Mouse (Mus musculus) liver, embryonic 13.5 days (tissue): Measurements from ENCODE around the gene Fntb. TPM values are rescaled to one million over a fixed set of nuclear protein-coding genes. Genes with fewer than 3 reads are reported as not detected.
"Not testable (repeated sequence)": the region's sequence is repeated elsewhere in the genome, so short reads cannot be mapped to it uniquely, and the experiment has no call there.

Experiments used
- ATAC-seq: fragments of 200-750 bp; cut with Nextera tagmentation; 2 replicates; pipeline ENCODE4 v1.8.0; 2017; ENCODE audit warnings: low read depth, mild to moderate bottlenecking, moderate number of reproducible peaks, moderate library complexity
- DNase-seq: peaks from one replicate; pipeline ENCODE4 v3.0.0; 2022
- H3K27ac ChIP-seq: fragments of 300-500 bp; sonication (generic); 2 replicates; pipeline ENCODE4 v1.5.1; 2015; ENCODE audit warnings: moderate library complexity, mild to moderate bottlenecking, inconsistent platforms
- H3K27me3 ChIP-seq: fragments of 300-500 bp; sonication (generic); 2 replicates; pipeline ENCODE4 v1.6.1; 2015; ENCODE audit warnings: mild to moderate bottlenecking, inconsistent platforms
- H3K36me3 ChIP-seq: fragments of 300-500 bp; sonication (generic); 2 replicates; pipeline ENCODE4 v1.6.1; 2015; ENCODE audit warnings: mild to moderate bottlenecking, inconsistent platforms
- H3K4me1 ChIP-seq: fragments of 300-500 bp; sonication (generic); replicated peaks from 2 replicates; pipeline ENCODE4 v1.6.1; 2015; ENCODE audit warnings: inconsistent platforms
- H3K4me2 ChIP-seq: fragments of 300-500 bp; sonication (generic); 2 replicates; pipeline ENCODE4 v1.6.1; 2015; ENCODE audit warnings: inconsistent platforms, mild to moderate bottlenecking, moderate library complexity
- H3K4me3 ChIP-seq: fragments of 300-500 bp; sonication (generic); replicated peaks from 2 replicates; pipeline ENCODE4 v1.5.1; 2015; ENCODE audit warnings: mild to moderate bottlenecking, inconsistent platforms
- H3K9ac ChIP-seq: fragments of 300-500 bp; sonication (generic); 2 replicates; pipeline ENCODE4 v1.6.1; 2015; ENCODE audit warnings: mild to moderate bottlenecking, inconsistent platforms
- H3K9me3 ChIP-seq: fragments of 300-500 bp; sonication (generic); replicated peaks from 2 replicates; pipeline ENCODE4 v1.6.1; 2016; ENCODE audit warnings: inconsistent platforms
- WGBS: fragments of 180-500 bp; shearing (Covaris S2); methylation state at CpG from one replicate; pipeline ENCODE4 v1.1.7; 2015; ENCODE audit not compliant: insufficient replicate concordance; 5-methylcytosine and 5-hydroxymethylcytosine counted together
- polyA plus RNA-seq: library from polyadenylated mRNA; unstranded; fragments of >200 nt; fragmentation: Nextera tagmentation; extraction: Ambion mirVana; gene quantifications from 2 replicates; pipeline ENCODE4 v1.2.1, GENCODE M21; 2015

Fntb gene
- polyA plus RNA-seq, 1 experiment from 2014 or later = 22.2 TPM

DNA sequence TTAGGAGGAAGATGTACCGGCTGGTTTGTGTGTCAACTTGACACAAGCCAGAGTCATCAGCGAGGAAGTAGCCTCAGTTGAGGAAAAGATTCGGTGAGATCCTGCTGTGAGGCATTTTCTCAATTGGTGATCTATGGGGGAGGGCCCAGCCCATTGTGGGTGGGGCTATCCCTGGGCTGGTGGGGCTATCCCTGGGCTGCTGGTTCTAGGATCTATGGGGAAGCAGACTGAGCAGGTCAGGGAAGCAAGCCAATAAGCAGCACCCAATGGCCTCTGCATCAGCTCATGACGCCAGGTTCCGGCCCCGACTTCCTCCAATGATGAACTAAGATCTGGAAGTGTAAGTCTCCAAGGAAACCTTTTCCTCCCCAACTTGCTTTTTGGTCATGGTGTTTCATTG, 74.7 kb downstream of the Fntb start:
- Histone ChIP-seq H3K36me3 (0 out of 2 replicates have a peak, but pooled peaks cover 3% of the 10 kb centered on the region), H3K27ac (no peak overlapping the region), H3K4me2 (no peak overlapping the region), H3K9me3 (no peaks in the 10 kb centered on the region), H3K27me3 (no peaks in the 10 kb centered on the region), H3K4me3 (no peak overlapping the region), H3K9ac (no peak overlapping the region), H3K4me1 (peaks cover 17% of the 10 kb centered on the region)
- 71% methylated on average over 6 of the region's 6 CpGs for WGBS
- ATAC-seq = no peak
- no peak for DNase-seq

DNA sequence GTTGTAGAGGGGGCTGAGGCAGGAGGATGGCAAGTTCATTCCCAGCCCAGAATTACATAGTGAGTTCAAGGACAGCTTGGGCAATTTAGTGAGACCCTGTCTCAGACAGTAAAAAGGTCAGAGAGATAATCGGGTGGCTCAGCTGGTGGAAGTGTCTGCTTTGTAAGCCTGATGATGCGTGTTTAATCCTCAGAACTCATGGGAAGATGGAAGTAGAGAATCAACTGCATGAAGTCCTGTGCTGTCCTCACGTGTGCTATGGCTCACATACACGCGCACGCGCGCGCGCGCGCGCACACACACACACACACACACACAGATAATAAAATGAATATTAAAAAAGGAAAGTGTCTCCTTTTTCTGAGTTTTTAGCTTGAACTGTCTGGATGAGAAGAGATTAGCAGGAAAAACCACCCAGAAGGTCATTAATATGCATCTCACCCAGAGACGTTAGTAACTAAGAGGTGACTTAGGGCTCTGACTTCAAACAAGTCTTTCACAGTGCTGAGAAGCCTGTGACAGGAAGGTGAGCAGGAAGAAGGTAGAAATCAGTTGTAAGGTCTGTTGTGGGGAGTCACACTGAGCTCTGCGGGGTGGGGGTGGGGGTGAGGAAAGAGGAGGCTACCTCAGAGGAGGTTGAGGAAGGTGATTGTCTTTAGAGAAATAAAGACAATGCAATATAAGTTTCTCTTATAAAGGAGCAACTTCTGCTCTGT, 79.1 kb downstream of the Fntb start:
- no peak for DNase-seq
- Histone ChIP-seq H3K4me3 (no peak overlapping the region), H3K36me3 (0 out of 2 replicates have a peak, but pooled peaks cover 3% of the 10 kb centered on the region), H3K27ac (no peak overlapping the region), H3K9ac (no peak overlapping the region), H3K4me2 (no peak overlapping the region), H3K9me3 (no peaks in the 10 kb centered on the region), H3K27me3 (no peaks in the 10 kb centered on the region), H3K4me1 (no peaks in the 10 kb centered on the region; the same call in 1 of the 2 replicates)
- 84% methylated on average over 15 of the region's 15 CpGs for WGBS
- ATAC-seq = no peak

DNA sequence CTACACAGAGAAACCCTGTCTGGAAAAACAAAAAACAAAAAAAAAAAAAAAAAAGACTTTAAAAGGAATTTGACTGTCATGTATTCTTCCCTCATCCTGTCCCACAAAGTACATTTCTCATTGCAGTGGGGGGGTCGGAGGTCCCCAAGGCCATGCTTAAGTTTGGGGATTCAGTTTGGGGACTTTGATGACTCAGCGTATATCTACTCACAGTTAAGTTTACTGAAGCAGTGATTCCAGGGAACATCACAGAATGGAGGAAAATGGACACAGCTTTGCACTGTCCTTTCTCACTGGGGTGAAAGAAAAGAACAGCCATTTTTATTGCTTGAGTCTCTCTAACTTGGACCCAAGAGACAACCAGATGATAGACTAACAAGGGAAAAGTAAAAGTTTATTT, 87.0 kb downstream of the Fntb start:
- Histone ChIP-seq H3K4me1 (peaks cover 15% of the 10 kb centered on the region), H3K4me2 (no peak overlapping the region), H3K4me3 (no peak overlapping the region), H3K36me3 (no peaks in the 10 kb centered on the region), H3K9me3 (no peaks in the 10 kb centered on the region), H3K27ac (no peak overlapping the region), H3K27me3 (no peaks in the 10 kb centered on the region), H3K9ac (no peak overlapping the region)
- no peak for ATAC-seq
- DNase-seq = no peak
- 85% methylated on average over 2 of the region's 2 CpGs for WGBS

DNA sequence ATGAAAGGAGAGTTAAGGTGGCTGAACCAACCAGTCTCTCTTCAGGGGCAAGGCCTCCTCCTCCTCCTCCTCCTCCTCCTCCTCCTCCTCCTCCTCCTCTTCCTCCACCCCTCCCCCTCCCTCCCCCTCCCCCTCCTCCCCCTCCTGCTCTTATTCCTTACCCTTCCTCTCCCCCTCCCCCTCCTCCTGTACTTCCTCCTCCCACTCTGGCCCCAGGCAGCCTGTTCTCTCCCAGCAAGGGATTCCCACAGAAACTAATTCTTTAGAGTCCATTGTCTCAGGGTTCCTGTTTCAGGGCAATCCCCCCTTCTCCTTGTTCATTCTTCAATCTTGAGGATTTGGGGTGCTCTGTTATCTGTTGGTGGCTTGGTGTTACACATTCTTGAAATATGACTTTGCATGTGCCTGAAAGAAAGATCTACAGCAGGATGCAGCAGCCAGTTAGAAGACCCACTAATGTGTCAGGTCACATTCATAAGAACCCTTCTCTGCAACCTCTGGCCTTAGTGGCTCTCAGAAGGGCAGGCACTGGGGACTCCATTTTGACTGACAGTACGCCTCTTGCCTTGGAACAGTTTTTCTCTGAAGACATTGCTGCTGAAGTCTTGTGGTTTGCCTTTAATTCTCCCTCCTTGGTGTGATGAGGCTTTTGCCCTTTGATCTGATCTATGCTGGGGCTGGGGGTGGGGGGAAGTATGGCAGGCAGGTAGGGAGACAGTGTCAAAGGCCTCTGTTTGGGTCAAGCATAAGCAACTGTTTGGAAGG, 88.2 kb downstream of the Fntb start:
- no peaks in the 10 kb centered on the region for H3K27me3 ChIP-seq
- H3K4me2 ChIP-seq = no peak overlapping the region
- no peak overlapping the region for H3K4me3 ChIP-seq
- WGBS = 68% methylated on average over 1 of the region's 1 CpGs
- ATAC-seq (no peak), DNase-seq (no peak)
- H3K36me3 ChIP-seq = no peaks in the 10 kb centered on the region
- peaks cover 15% of the 10 kb centered on the region for H3K4me1 ChIP-seq
- H3K9me3 ChIP-seq = no peaks in the 10 kb centered on the region
- H3K27ac ChIP-seq = no peak overlapping the region
- H3K9ac ChIP-seq = no peak overlapping the region

DNA sequence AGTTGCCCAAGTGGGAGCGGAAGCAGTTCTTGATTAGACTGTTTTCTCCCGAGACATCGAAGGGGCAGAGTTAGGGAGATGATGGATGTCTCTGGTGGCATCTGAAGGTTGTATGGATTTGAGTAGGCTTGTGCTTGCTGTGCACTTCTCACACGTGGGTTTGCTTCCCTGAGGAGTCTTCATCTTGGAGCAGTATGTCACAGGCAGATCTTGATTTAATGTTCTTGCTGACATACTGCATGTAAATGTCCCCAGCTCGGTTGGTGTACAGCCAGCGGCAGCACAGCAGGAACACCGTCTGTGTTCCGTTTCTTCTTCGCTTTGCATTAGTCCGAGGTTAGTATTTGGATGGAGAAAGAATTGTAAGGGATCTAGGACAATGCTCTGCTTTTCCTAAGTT, 91.7 kb downstream of the Fntb start:
- ATAC-seq = no peak
- H3K9ac ChIP-seq = no peak overlapping the region
- H3K4me3 ChIP-seq = no peak overlapping the region
- H3K9me3 ChIP-seq = no peaks in the 10 kb centered on the region
- H3K4me1 ChIP-seq = peaks cover 26% of the 10 kb centered on the region
- no peak for DNase-seq
- H3K36me3 ChIP-seq = no peaks in the 10 kb centered on the region
- no peak overlapping the region for H3K4me2 ChIP-seq
- H3K27me3 ChIP-seq = no peaks in the 10 kb centered on the region
- no peak overlapping the region for H3K27ac ChIP-seq
- 85% methylated on average over 10 of the region's 10 CpGs for WGBS

GRCm38 (mm10) chr12:76858788-76859187, 93.4 kb downstream of the Fntb start:
- H3K4me3 ChIP-seq = not testable (repeated sequence)

DNA sequence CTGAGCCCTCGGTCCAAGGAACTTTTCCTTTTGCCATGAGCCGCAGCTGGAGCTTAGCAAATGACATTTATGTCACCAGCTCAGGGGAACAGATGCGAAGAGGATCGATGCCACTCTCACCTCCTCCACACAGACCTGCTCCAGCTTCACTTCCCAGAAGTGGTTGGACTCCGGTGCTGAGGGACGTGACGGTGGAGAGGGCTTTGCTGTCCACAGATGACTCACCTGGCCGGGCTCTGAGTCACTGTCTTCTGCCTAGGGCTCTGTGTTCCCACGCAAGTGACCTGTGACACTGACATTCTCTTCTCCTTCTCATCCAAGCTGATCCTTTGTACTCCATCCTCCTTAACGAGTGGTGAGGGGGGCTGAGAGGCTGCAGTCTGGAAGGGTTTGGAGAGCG, 98.3 kb downstream of the Fntb start:
- ATAC-seq (no peak), DNase-seq (no peak)
- Histone ChIP-seq H3K36me3 (0 out of 2 replicates have a peak, but pooled peaks cover 5% of the 10 kb centered on the region), H3K4me1 (peaks cover 11% of the 10 kb centered on the region), H3K4me3 (no peak overlapping the region), H3K9ac (no peak overlapping the region), H3K4me2 (no peak overlapping the region), H3K27me3 (no peaks in the 10 kb centered on the region), H3K9me3 (no peaks in the 10 kb centered on the region), H3K27ac (no peak overlapping the region)
- 85% methylated on average over 11 of the region's 11 CpGs for WGBS

More at GRCm38 (mm10) chr12:76858788-76859187, 93.4 kb downstream of the Fntb start:
- not testable (repeated sequence) for H3K4me2 ChIP-seq, H3K36me3 ChIP-seq, DNase-seq, H3K9me3 ChIP-seq, H3K27ac ChIP-seq, H3K9ac ChIP-seq, H3K27me3 ChIP-seq, ATAC-seq
- WGBS = 77% methylated on average over 6 of the region's 6 CpGs
- H3K4me1 ChIP-seq = peaks cover 17% of the 10 kb centered on the region

- DNase-seq = no peak
- Histone ChIP-seq H3K4me3 (no peak overlapping the region), H3K9me3 (no peaks in the 10 kb centered on the region), H3K9ac (no peak overlapping the region), H3K27me3 (no peaks in the 10 kb centered on the region), H3K36me3 (0 out of 2 replicates have a peak, but pooled peaks cover 5% of the 10 kb centered on the region), H3K27ac (no peak overlapping the region), H3K4me1 (peaks cover under 1% of the 10 kb centered on the region; the same call in 1 of the 2 replicates), H3K4me2 (no peak overlapping the region)
- 78% methylated on average over 13 of the region's 13 CpGs for WGBS
- no peak for ATAC-seq
Observed at GRCm38 (mm10) chr12:76865266-76865665, 99.9 kb downstream of the Fntb start.

DNA sequence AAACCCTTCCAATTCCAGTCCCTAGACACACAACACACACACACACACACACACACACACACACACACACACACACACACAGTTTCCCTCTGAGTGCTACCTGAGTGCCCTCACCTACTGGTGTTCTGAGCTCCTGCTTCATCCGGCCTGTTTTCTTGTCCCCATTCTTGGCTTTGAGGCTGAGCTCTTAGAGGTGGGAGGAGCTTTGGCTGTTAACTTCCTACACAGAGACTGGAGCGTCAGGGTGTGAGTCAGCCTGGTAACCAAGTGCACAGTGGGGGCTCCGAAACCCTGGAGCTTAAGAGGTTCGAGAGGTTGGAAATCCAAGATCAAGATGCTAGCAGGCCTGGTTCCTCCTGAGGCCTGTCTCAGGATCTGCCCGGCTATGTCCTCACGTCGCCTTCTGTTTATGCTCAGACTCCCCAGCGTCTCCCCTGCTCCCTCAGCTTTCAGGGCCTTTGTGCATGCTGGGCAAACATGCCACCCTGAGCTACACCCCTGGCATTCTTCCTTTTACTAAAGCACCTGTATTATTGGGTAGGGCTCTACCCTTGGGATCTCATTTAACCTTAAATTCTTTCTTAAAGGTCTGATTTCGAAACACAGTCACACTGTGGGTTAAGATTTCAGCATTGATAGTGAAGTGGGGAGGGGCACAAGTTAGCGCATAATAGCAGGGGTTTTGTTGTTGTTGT, 102.3 kb downstream of the Fntb start:
- 0 out of 2 replicates have a peak, but pooled peaks cover 5% of the 10 kb centered on the region for H3K36me3 ChIP-seq
- no peaks in the 10 kb centered on the region for H3K4me1 ChIP-seq
- DNase-seq (no peak), ATAC-seq (no peak)
- no peak overlapping the region for H3K4me3 ChIP-seq
- no peaks in the 10 kb centered on the region for H3K27me3 ChIP-seq
- H3K4me2 ChIP-seq = no peak overlapping the region
- no peak overlapping the region for H3K27ac ChIP-seq
- H3K9me3 ChIP-seq = no peaks in the 10 kb centered on the region
- 67% methylated on average over 10 of the region's 10 CpGs for WGBS
- no peak overlapping the region for H3K9ac ChIP-seq

DNA sequence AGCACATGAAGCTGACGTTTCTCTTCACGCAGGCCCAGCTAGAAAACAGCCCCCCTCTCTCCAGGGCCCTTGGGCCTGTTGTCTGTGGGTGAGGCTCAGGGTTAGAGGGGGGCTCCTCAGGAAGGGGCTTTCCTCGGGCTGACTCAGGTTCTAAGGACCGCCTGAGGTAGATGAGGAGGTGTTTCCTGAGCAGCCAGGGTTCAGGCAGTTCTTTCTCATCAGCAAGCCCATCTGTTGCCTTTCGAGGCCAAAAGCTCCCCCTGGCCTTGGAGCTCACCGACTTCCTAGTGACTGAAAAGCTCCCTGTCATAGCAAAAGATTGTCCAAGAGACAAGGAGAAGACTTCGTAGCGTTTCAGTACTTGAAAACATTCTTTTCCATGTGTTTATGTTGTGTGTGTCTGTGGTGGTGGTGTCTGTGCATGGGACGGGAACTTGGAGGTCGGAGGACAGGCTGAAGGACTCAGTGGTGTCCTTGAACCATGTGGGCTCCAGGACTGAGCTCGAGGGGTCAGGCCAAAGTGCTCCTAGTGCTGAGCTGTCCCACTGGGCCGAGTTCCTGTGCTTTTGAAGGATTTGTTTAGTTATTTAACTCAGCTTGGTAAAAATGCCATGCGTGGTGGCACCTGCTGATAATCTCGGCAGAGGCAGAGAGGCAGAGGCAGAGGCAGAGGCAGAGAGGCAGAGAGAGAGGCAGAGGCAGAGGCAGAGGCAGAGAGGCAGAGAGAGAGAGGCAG, 103.2 kb downstream of the Fntb start:
- no peaks in the 10 kb centered on the region for H3K27me3 ChIP-seq
- no peaks in the 10 kb centered on the region for H3K9me3 ChIP-seq
- no peak for ATAC-seq
- no peak overlapping the region for H3K9ac ChIP-seq
- WGBS = 65% methylated on average over 14 of the region's 14 CpGs
- H3K4me2 ChIP-seq = no peak overlapping the region
- H3K36me3 ChIP-seq = peaks cover 9% of the 10 kb centered on the region; the same call in 1 of the 2 replicates
- H3K4me1 ChIP-seq = no peaks in the 10 kb centered on the region
- DNase-seq = no peak
- H3K4me3 ChIP-seq = no peak overlapping the region
- H3K27ac ChIP-seq = no peak overlapping the region

- no peak overlapping the region for H3K4me2 ChIP-seq
- no peaks in the 10 kb centered on the region for H3K4me1 ChIP-seq
- H3K9ac ChIP-seq = no peak overlapping the region
- no peak for DNase-seq
- no peak overlapping the region for H3K27ac ChIP-seq
- no peaks in the 10 kb centered on the region for H3K27me3 ChIP-seq
- WGBS = 82% methylated on average over 7 of the region's 7 CpGs
- H3K36me3 ChIP-seq = peaks cover 13% of the 10 kb centered on the region; the same call in 1 of the 2 replicates
- ATAC-seq = no peak
- no peaks in the 10 kb centered on the region for H3K9me3 ChIP-seq
- no peak overlapping the region for H3K4me3 ChIP-seq
Observed at GRCm38 (mm10) chr12:76869561-76869960, 104.2 kb downstream of the Fntb start.
